Comparison of ENCODE assay signal across 29 mouse cellular contexts in genomic region chr15:78470495-78471276, GRCm38 (mm10). TPM values are rescaled to one million over a fixed set of nuclear protein-coding genes. Genes with fewer than 3 reads are reported as not detected.
DNase-seq lines count a peak whose midpoint lies in the region; ATAC-seq lines count a peak whose summit lies in the region.
"Had no signal": no experiment of that assay in that cellular context is flagged by ENCODE, and none has a peak within 500 bp of the region (broad histone marks: within the 10 kb centered on the region; RNA-seq: fewer than 3 reads in every experiment).

No protein-coding gene starts in this region.

- DNase-seq in heart, embryonic 10.5 days (ENCODE audit: low spot score), result no peak
- no peak for DNase-seq in heart, adult 11 months
- DNase-seq in midbrain, embryonic 10.5 days (ENCODE audit: low spot score), result no peak
- no peak for DNase-seq in liver, embryonic 13.5 days
- DNase-seq in thymus, adult 18-20 months, result no peak
- no peak for DNase-seq in gastrocnemius, adult 18-20 months (ENCODE audit: low spot score)
- DNase-seq: B cell, adult 2 months; cerebellum, adult 8-10 months; cerebellum, postnatal 25 days; gastrocnemius, postnatal 36 days; kidney, adult 8-10 months; kidney, postnatal 10 days; layer of hippocampus, postnatal 36 days; left cerebral cortex, postnatal 4 days; lung, postnatal 36 days; right cerebral cortex, postnatal 4 days; thymus, adult 2 months; thymus, postnatal 36 days had no signal

- no peaks in the 10 kb centered on the region for H3K9me3 ChIP-seq in heart, embryonic 10.5 days
- H3K9me3 ChIP-seq in midbrain, embryonic 10.5 days (replicated peaks), result no peaks in the 10 kb centered on the region
- H3K9me3 ChIP-seq in midbrain, embryonic 15.5 days, result no peaks in the 10 kb centered on the region
- no peaks in the 10 kb centered on the region for H3K9me3 ChIP-seq in liver, embryonic 13.5 days (replicated peaks)
- H3K9me3 ChIP-seq: embryonic facial prominence, embryonic 10.5 days; embryonic facial prominence, embryonic 15.5 days; forebrain, embryonic 13.5 days; hindbrain, embryonic 13.5 days; limb, embryonic 15.5 days; midbrain, embryonic 12.5 days; neural tube, embryonic 13.5 days had no signal

- peaks cover 19% of the 10 kb centered on the region for H3K27me3 ChIP-seq in heart, embryonic 10.5 days (ENCODE audit: insufficient read depth, poor library complexity, severe bottlenecking)
- peaks cover 5% of the 10 kb centered on the region; the same call in 1 of the 2 replicates for H3K27me3 ChIP-seq in midbrain, embryonic 10.5 days (ENCODE audit: low read depth, poor library complexity, severe bottlenecking)
- H3K27me3 ChIP-seq in midbrain, embryonic 15.5 days (replicated peaks), result no peaks in the 10 kb centered on the region
- no peaks in the 10 kb centered on the region for H3K27me3 ChIP-seq in liver, embryonic 13.5 days
- H3K27me3 ChIP-seq: hindbrain, embryonic 13.5 days; limb, embryonic 15.5 days; neural tube, embryonic 13.5 days had no signal

- H3K4me2 ChIP-seq in midbrain, embryonic 15.5 days, result no peak overlapping the region
- H3K4me2 ChIP-seq in liver, embryonic 13.5 days, result no peak overlapping the region
- H3K4me2 ChIP-seq: embryonic facial prominence, embryonic 15.5 days; forebrain, embryonic 13.5 days; hindbrain, embryonic 13.5 days; limb, embryonic 15.5 days; midbrain, embryonic 12.5 days; neural tube, embryonic 13.5 days had no signal

- no peak overlapping the region for H3K9ac ChIP-seq in midbrain, embryonic 15.5 days
- no peak overlapping the region for H3K9ac ChIP-seq in liver, embryonic 13.5 days
- H3K9ac ChIP-seq: embryonic facial prominence, embryonic 15.5 days; forebrain, embryonic 13.5 days; hindbrain, embryonic 13.5 days; limb, embryonic 15.5 days; midbrain, embryonic 12.5 days; neural tube, embryonic 13.5 days had no signal

- H3K36me3 ChIP-seq in heart, embryonic 10.5 days, result no peaks in the 10 kb centered on the region
- H3K36me3 ChIP-seq in midbrain, embryonic 10.5 days, result no peaks in the 10 kb centered on the region
- no peaks in the 10 kb centered on the region for H3K36me3 ChIP-seq in midbrain, embryonic 15.5 days (replicated peaks)
- H3K36me3 ChIP-seq in liver, embryonic 13.5 days, result no peaks in the 10 kb centered on the region
- H3K36me3 ChIP-seq: embryonic facial prominence, embryonic 10.5 days; embryonic facial prominence, embryonic 15.5 days; hindbrain, embryonic 13.5 days; limb, embryonic 15.5 days; midbrain, embryonic 12.5 days; neural tube, embryonic 13.5 days had no signal

- ATAC-seq in midbrain, embryonic 15.5 days (replicated peaks), result no peak
- ATAC-seq in liver, embryonic 13.5 days (ENCODE audit: low read depth), result peak; percentile 59
- ATAC-seq: forebrain, embryonic 13.5 days; intestine, embryonic 16.5 days had no signal

- H3K4me1 ChIP-seq in heart, embryonic 10.5 days, result peaks cover 20% of the 10 kb centered on the region
- no peaks in the 10 kb centered on the region for H3K4me1 ChIP-seq in midbrain, embryonic 10.5 days
- H3K4me1 ChIP-seq in midbrain, embryonic 15.5 days, result no peaks in the 10 kb centered on the region
- peaks cover 15% of the 10 kb centered on the region for H3K4me1 ChIP-seq in liver, embryonic 13.5 days (replicated peaks)
- H3K4me1 ChIP-seq: embryonic facial prominence, embryonic 15.5 days; forebrain, embryonic 13.5 days; hindbrain, embryonic 13.5 days; limb, embryonic 15.5 days; midbrain, embryonic 12.5 days; neural tube, embryonic 13.5 days had no signal

- H3K4me3 ChIP-seq in heart, embryonic 10.5 days, result no peak overlapping the region
- H3K4me3 ChIP-seq in midbrain, embryonic 10.5 days, result no peak overlapping the region
- no peak overlapping the region for H3K4me3 ChIP-seq in midbrain, embryonic 15.5 days
- no peak overlapping the region for H3K4me3 ChIP-seq in liver, embryonic 13.5 days (replicated peaks)
- H3K4me3 ChIP-seq: embryonic facial prominence, embryonic 10.5 days; embryonic facial prominence, embryonic 15.5 days; forebrain, embryonic 13.5 days; hindbrain, embryonic 13.5 days; limb, embryonic 15.5 days; midbrain, embryonic 12.5 days; neural tube, embryonic 13.5 days had no signal

- peak overlapping the region; percentile 59; the same call in 1 of the 2 replicates for H3K27ac ChIP-seq in heart, embryonic 10.5 days
- H3K27ac ChIP-seq in midbrain, embryonic 10.5 days (replicated peaks), result 0 out of 2 replicates have a peak overlapping the region, but pooled peaks have one; percentile 6
- H3K27ac ChIP-seq in midbrain, embryonic 15.5 days, result no peak overlapping the region
- H3K27ac ChIP-seq in liver, embryonic 13.5 days, result peak overlapping the region; percentile 43
- H3K27ac ChIP-seq: embryonic facial prominence, embryonic 15.5 days; forebrain, embryonic 13.5 days; hindbrain, embryonic 13.5 days; limb, embryonic 15.5 days; midbrain, embryonic 12.5 days; neural tube, embryonic 13.5 days; stomach, postnatal 0 days had no signal

- WGBS in heart, embryonic 10.5 days, result 68% methylated on average over 4 of the region's 4 CpGs
- 76% methylated on average over 4 of the region's 4 CpGs for WGBS in midbrain, embryonic 10.5 days
- 72% methylated on average over 4 of the region's 4 CpGs for WGBS in midbrain, embryonic 15.5 days
- 60% methylated on average over 4 of the region's 4 CpGs for WGBS in liver, embryonic 13.5 days (ENCODE audit: insufficient replicate concordance)

RNA-seq across cellular contexts. Expression of gene Tmprss6, which starts 2.3 kb away (rescaled TPM):
- polyA plus RNA-seq in heart, embryonic 10.5 days (2016; fragmentation: Nextera tagmentation; extraction: Ambion mirVana), result 0.06 and 1.7 TPM in 2 replicates
- polyA plus RNA-seq in midbrain, embryonic 10.5 days (2016; fragmentation: Nextera tagmentation; extraction: Ambion mirVana), result 0.21 and 0.52 TPM in 2 replicates
- polyA plus RNA-seq in midbrain, embryonic 15.5 days (2015; fragmentation: Nextera tagmentation; extraction: Ambion mirVana), result 0.28 and 0.61 TPM in 2 replicates
- 7.8 and 9.5 TPM in 2 replicates for polyA plus RNA-seq in liver, embryonic 13.5 days (2015; fragmentation: Nextera tagmentation; extraction: Ambion mirVana)
- total RNA-seq in gastrocnemius, adult 18-20 months (2021), result under 1 TPM in 1 of 2 experiments, not detected in 1; 0.17 TPM
- total RNA-seq: gastrocnemius, postnatal 36 days; left cerebral cortex, postnatal 4 days; megakaryocyte, adult 5-6 weeks had no signal
- polyA plus RNA-seq: forebrain, embryonic 13.5 days had no signal

RNA-seq across cellular contexts. Expression of gene Il2rb, which starts 24.4 kb away (rescaled TPM):
- polyA plus RNA-seq in heart, embryonic 10.5 days (2016; fragmentation: Nextera tagmentation; extraction: Ambion mirVana), result not detected in 2 replicates
- not detected in 2 replicates for polyA plus RNA-seq in midbrain, embryonic 10.5 days (2016; fragmentation: Nextera tagmentation; extraction: Ambion mirVana)
- 0.05 TPM in 1 of 2 replicates, not detected in the other for polyA plus RNA-seq in midbrain, embryonic 15.5 days (2015; fragmentation: Nextera tagmentation; extraction: Ambion mirVana)
- 0.23 and 0.35 TPM in 2 replicates for polyA plus RNA-seq in liver, embryonic 13.5 days (2015; fragmentation: Nextera tagmentation; extraction: Ambion mirVana)
- total RNA-seq in gastrocnemius, adult 18-20 months (2021), result not detected
- total RNA-seq: gastrocnemius, postnatal 36 days had no signal
- polyA plus RNA-seq: embryonic facial prominence, embryonic 10.5 days; forebrain, embryonic 13.5 days; midbrain, embryonic 12.5 days had no signal

RNA-seq across cellular contexts. Expression of gene Kctd17, which starts 42.3 kb away (rescaled TPM):
- polyA plus RNA-seq in heart, embryonic 10.5 days (2016; fragmentation: Nextera tagmentation; extraction: Ambion mirVana), result 23.0 and 30.3 TPM in 2 replicates
- 64.0 and 68.3 TPM in 2 replicates for polyA plus RNA-seq in midbrain, embryonic 10.5 days (2016; fragmentation: Nextera tagmentation; extraction: Ambion mirVana)
- 162 and 163 TPM in 2 replicates for polyA plus RNA-seq in midbrain, embryonic 15.5 days (2015; fragmentation: Nextera tagmentation; extraction: Ambion mirVana)
- polyA plus RNA-seq in liver, embryonic 13.5 days (2015; fragmentation: Nextera tagmentation; extraction: Ambion mirVana), result 4.7 and 5.1 TPM in 2 replicates
- 10 to 100 TPM in 1 of 2 experiments, 1 to 10 TPM in 1; 8.4 to 13.9 TPM for total RNA-seq in gastrocnemius, adult 18-20 months (2021)
